Mouse (Mus musculus): ENCODE data around the gene Traf3ip1. TPM values are rescaled to one million over a fixed set of nuclear protein-coding genes. Genes with fewer than 3 reads are reported as not detected.
A peak's percentile ranks its signal among the peaks of the same experiment; 100 is the strongest.

The Traf3ip1 gene
- polyA plus RNA-seq, 1 experiment from 2014 or later, result 2.5 TPM

DNA sequence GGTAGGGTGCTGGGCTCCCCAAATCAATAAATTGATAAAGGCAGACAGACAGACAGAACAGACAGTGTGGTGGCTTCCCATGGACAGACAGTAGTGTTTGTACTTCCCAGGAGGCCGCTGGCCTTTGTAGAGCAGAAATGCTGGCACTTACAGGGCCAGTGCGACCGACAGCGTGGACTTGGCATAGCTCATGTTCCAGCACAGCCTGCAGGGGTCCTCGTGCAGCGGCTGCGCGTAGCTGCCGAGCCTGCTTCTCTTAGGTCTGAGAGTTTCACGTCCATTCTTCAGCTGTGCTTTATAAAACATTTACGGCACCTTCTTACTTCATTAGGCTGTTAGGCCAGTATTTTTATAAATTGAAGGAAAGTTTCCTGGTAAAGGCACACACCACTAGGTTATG, 20.5 kb downstream of the Traf3ip1 start:
- H3K36me3 ChIP-seq (replicated peaks; ENCODE audit: insufficient read depth, low read length), result no peaks in the 10 kb centered on the region
- TF ChIP-seq EP300 (IDR thresholded peaks at IDR 0.05; ENCODE audit: low read depth) (no peak), CTCF (IDR thresholded peaks at IDR 0.05; ENCODE audit: low read depth) (peak; percentile 26; the same call in 1 of the 2 replicates)
- 68% methylated on average over 11 of the region's 11 CpGs for WGBS (ENCODE audit: insufficient replicate concordance)
- H3K4me1 ChIP-seq (ENCODE audit: insufficient read depth), result no peaks in the 10 kb centered on the region
- no peak overlapping the region for H3K9ac ChIP-seq (replicated peaks)
- no peak overlapping the region for H3K27ac ChIP-seq (ENCODE audit: low read depth)
- H3K4me2 ChIP-seq (ENCODE audit: low read depth, low read length), result no peak overlapping the region
- no peak overlapping the region for H3K4me3 ChIP-seq (ENCODE audit: low read depth, low read length)
- ATAC-seq (no peak), DNase-seq (no peak)
- H3K27me3 ChIP-seq (ENCODE audit: insufficient read depth, low read length), result no peaks in the 10 kb centered on the region
- H3K9me3 ChIP-seq (ENCODE audit: low read length), result no peaks in the 10 kb centered on the region

DNA sequence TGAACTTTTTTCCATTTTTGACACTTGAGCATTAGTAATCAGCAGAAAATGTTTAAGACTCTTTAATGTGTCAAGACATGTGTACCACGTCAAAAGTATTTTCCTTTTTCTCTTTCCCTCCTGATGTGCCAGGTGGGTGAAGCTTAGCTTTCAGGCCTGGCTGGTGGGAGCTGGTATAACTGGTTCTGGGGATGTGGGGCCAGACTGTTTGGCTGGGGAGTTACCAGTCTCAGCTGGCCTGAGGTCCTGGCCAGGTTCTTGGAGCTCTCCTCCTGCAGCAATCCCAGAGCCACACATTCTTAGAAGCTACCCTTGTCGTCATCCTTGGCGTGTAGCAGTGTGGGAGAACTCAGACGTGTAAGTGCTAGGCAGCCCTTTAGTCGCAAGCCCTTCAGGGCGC, 21.2 kb downstream of the Traf3ip1 start:
- H3K4me2 ChIP-seq (ENCODE audit: low read depth, low read length), result no peak overlapping the region
- H3K36me3 ChIP-seq (replicated peaks; ENCODE audit: insufficient read depth, low read length), result peaks cover 3% of the 10 kb centered on the region; the same call in 1 of the 2 replicates
- ATAC-seq, result no peak
- TF ChIP-seq CTCF (IDR thresholded peaks at IDR 0.05; ENCODE audit: low read depth) (no peak), EP300 (IDR thresholded peaks at IDR 0.05; ENCODE audit: low read depth) (no peak)
- no peak overlapping the region for H3K9ac ChIP-seq (replicated peaks)
- 81% methylated on average over 6 of the region's 6 CpGs for WGBS (ENCODE audit: insufficient replicate concordance)
- H3K27ac ChIP-seq (ENCODE audit: low read depth), result no peak overlapping the region
- H3K27me3 ChIP-seq (ENCODE audit: insufficient read depth, low read length), result no peaks in the 10 kb centered on the region
- H3K9me3 ChIP-seq (ENCODE audit: low read length), result no peaks in the 10 kb centered on the region
- H3K4me1 ChIP-seq (ENCODE audit: insufficient read depth), result no peaks in the 10 kb centered on the region
- DNase-seq, result no peak
- no peak overlapping the region for H3K4me3 ChIP-seq (ENCODE audit: low read depth, low read length)

DNA sequence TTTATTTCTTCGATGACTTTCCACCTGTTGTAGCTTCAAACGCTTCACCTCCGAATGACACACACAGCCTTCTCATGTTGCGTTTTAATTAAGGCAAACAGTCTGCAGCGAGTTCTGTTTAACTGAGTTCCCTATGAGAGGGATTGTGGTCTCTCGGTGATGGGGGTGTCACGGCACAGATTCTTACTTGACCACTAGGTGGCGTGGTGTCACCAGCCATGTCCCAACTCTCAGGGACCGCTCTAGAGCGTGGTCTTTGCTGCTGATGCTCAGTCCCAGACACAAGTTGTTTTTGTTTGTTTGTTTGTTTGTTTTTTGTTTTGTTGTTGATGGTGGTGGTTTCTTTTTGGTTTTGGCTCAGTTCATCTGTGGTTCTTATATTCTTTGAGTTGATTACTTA, 29.3 kb downstream of the Traf3ip1 start:
- no peak overlapping the region for H3K4me3 ChIP-seq (ENCODE audit: low read depth, low read length)
- peaks cover 7% of the 10 kb centered on the region for H3K36me3 ChIP-seq (replicated peaks; ENCODE audit: insufficient read depth, low read length)
- no peak overlapping the region for H3K27ac ChIP-seq (ENCODE audit: low read depth)
- H3K4me2 ChIP-seq (ENCODE audit: low read depth, low read length), result no peak overlapping the region
- no peaks in the 10 kb centered on the region for H3K9me3 ChIP-seq (ENCODE audit: low read length)
- TF ChIP-seq EP300 (IDR thresholded peaks at IDR 0.05; ENCODE audit: low read depth) (no peak), CTCF (IDR thresholded peaks at IDR 0.05; ENCODE audit: low read depth) (peak; percentile 99)
- WGBS (ENCODE audit: insufficient replicate concordance), result 13% methylated on average over 10 of the region's 10 CpGs
- 0 out of 2 replicates have a peak, but pooled peaks cover 2% of the 10 kb centered on the region for H3K4me1 ChIP-seq (ENCODE audit: insufficient read depth)
- no peak overlapping the region for H3K9ac ChIP-seq (replicated peaks)
- ATAC-seq (peak; percentile 73; the same call in 1 of the 2 replicates), DNase-seq (peak; percentile 78)
- no peaks in the 10 kb centered on the region for H3K27me3 ChIP-seq (ENCODE audit: insufficient read depth, low read length)

DNA sequence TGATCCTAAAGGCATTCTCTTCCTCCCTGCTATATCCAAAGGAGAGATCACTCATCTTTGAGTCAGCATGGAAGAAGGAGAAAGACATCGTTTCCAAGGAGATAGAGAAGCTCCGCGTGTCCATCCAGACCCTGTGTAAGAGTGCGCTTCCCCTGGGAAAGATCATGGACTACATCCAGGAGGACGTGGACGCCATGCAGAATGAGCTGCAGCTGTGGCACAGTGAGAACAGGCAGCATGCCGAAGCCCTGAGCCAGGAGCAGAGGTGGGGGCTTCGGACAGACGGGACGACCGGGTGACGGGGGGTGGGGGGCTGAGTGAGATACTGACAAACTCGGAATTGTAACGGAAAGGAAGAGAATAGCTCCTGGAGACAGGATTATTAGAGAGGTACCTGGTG, 31.4 kb downstream of the Traf3ip1 start:
- Histone ChIP-seq H3K9me3 (ENCODE audit: low read length) (no peaks in the 10 kb centered on the region), H3K4me3 (ENCODE audit: low read depth, low read length) (no peak overlapping the region), H3K27me3 (ENCODE audit: insufficient read depth, low read length) (no peaks in the 10 kb centered on the region), H3K27ac (ENCODE audit: low read depth) (no peak overlapping the region), H3K4me2 (ENCODE audit: low read depth, low read length) (no peak overlapping the region), H3K36me3 (replicated peaks; ENCODE audit: insufficient read depth, low read length) (peaks cover 3% of the 10 kb centered on the region; the same call in 1 of the 2 replicates), H3K9ac (replicated peaks) (no peak overlapping the region), H3K4me1 (ENCODE audit: insufficient read depth) (peaks cover 5% of the 10 kb centered on the region; the same call in 1 of the 2 replicates)
- ATAC-seq (no peak), DNase-seq (no peak)
- TF ChIP-seq EP300 (IDR thresholded peaks at IDR 0.05; ENCODE audit: low read depth) (no peak), CTCF (IDR thresholded peaks at IDR 0.05; ENCODE audit: low read depth) (no peak)
- WGBS (ENCODE audit: insufficient replicate concordance), result 92% methylated on average over 14 of the region's 14 CpGs

DNA sequence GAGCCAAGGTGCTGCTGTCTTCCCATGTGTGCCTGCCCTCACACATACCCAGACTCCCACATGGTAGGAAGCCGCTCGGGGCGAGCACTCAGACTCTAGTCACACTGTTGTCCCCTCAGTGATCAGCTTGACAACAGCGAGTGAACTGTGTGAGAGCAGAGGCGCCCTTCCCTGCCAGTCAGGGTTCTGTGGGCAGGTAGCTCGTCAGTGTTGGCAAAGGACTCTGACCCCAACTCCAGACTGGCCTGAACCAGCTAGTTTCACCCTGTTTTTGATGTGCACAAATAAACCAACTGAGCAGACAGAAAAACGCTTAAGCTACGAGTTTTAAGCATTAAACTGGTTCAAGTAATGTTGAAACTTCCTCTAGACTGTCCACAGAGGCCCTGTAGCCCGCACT, 35.7 kb downstream of the Traf3ip1 start:
- TF ChIP-seq EP300 (IDR thresholded peaks at IDR 0.05; ENCODE audit: low read depth), result no peak
- TF ChIP-seq CTCF (IDR thresholded peaks at IDR 0.05; ENCODE audit: low read depth), result no peak

DNA sequence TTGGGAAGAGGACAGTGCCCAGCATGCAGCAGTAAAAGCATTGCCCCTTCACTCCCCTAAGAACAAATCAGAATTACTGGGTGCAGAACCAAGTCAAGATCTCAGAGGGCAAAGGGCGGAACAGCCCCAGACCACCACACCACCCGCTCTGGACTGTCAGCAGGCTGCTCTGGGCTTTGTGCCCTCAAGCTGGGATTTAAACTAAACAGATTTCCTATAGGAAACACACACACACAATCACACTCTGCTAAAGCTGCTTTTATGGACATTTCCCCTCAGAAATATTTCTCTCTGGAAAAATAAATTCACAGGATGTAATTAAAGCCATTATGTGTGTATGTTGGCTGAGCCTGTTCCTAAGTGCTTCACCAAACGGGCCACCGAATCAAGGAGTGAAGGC, 37.8 kb downstream of the Traf3ip1 start:
- no peak for TF ChIP-seq CTCF (IDR thresholded peaks at IDR 0.05; ENCODE audit: low read depth)
- TF ChIP-seq EP300 (IDR thresholded peaks at IDR 0.05; ENCODE audit: low read depth), result no peak
- Histone ChIP-seq H3K4me2 (ENCODE audit: low read depth, low read length) (no peak overlapping the region), H3K9me3 (ENCODE audit: low read length) (no peaks in the 10 kb centered on the region), H3K4me1 (ENCODE audit: insufficient read depth) (peaks cover 13% of the 10 kb centered on the region), H3K27ac (ENCODE audit: low read depth) (no peak overlapping the region), H3K27me3 (ENCODE audit: insufficient read depth, low read length) (no peaks in the 10 kb centered on the region), H3K36me3 (replicated peaks; ENCODE audit: insufficient read depth, low read length) (no peaks in the 10 kb centered on the region; the same call in 1 of the 2 replicates), H3K4me3 (ENCODE audit: low read depth, low read length) (no peak overlapping the region), H3K9ac (replicated peaks) (no peak overlapping the region)
- ATAC-seq, result no peak
- WGBS (ENCODE audit: insufficient replicate concordance), result 92% methylated on average over 4 of the region's 4 CpGs
- no peak for DNase-seq

More for the DNA sequence above, 35.7 kb downstream of the Traf3ip1 start:
- Histone ChIP-seq H3K27me3 (ENCODE audit: insufficient read depth, low read length) (no peaks in the 10 kb centered on the region), H3K9ac (replicated peaks) (no peak overlapping the region), H3K4me3 (ENCODE audit: low read depth, low read length) (no peak overlapping the region), H3K36me3 (replicated peaks; ENCODE audit: insufficient read depth, low read length) (no peaks in the 10 kb centered on the region; the same call in 1 of the 2 replicates), H3K4me1 (ENCODE audit: insufficient read depth) (peaks cover 13% of the 10 kb centered on the region), H3K27ac (ENCODE audit: low read depth) (peak overlapping the region; percentile 49; the same call in 1 of the 2 replicates), H3K4me2 (ENCODE audit: low read depth, low read length) (no peak overlapping the region), H3K9me3 (ENCODE audit: low read length) (no peaks in the 10 kb centered on the region)
- ATAC-seq, result peak; percentile 36
- WGBS (ENCODE audit: insufficient replicate concordance), result 74% methylated on average over 9 of the region's 9 CpGs
- no peak for DNase-seq
